Mouse (Mus musculus) lung, postnatal 0 days (tissue): ENCODE data around the gene Hmox2.

Experiments used
- CTCF ChIP-seq: IDR thresholded peaks from 2 replicates; pipeline ENCODE4 v1.5.1; 2016; ENCODE audit warnings: antibody characterized with exemption, mild to moderate bottlenecking
- EP300 ChIP-seq: IDR thresholded peaks from 2 replicates; pipeline ENCODE4 v1.6.1; 2016; ENCODE audit warnings: antibody characterized with exemption, mild to moderate bottlenecking, control low read depth

- TF ChIP-seq CTCF (no peak), EP300 (no peak)
These were observed 41.7 kb upstream of the Hmox2 start for GRCm38 (mm10) chr16:4684457-4684791.
